Mouse (Mus musculus) adrenal gland, postnatal 25 days (tissue): Measurements from ENCODE around the gene Tubb3. TPM values are rescaled to one million over a fixed set of nuclear protein-coding genes. Genes with fewer than 3 reads are reported as not detected.
"Not testable (repeated sequence)": the region's sequence is repeated elsewhere in the genome, so short reads cannot be mapped to it uniquely, and the experiment has no call there.

ENCODE experiments used
- DNase-seq: peaks from one replicate; pipeline ENCODE4 v3.0.0; 2021; ENCODE audit warnings: mixed read lengths
- total RNA-seq: library from RNA; stranded (reverse); gene quantifications from 2 replicates; pipeline ENCODE4 v1.2.3, GENCODE M21; 2021

Gene Tubb3
- total RNA-seq, 1 experiment from 2014 or later: 2.8 TPM

DNA sequence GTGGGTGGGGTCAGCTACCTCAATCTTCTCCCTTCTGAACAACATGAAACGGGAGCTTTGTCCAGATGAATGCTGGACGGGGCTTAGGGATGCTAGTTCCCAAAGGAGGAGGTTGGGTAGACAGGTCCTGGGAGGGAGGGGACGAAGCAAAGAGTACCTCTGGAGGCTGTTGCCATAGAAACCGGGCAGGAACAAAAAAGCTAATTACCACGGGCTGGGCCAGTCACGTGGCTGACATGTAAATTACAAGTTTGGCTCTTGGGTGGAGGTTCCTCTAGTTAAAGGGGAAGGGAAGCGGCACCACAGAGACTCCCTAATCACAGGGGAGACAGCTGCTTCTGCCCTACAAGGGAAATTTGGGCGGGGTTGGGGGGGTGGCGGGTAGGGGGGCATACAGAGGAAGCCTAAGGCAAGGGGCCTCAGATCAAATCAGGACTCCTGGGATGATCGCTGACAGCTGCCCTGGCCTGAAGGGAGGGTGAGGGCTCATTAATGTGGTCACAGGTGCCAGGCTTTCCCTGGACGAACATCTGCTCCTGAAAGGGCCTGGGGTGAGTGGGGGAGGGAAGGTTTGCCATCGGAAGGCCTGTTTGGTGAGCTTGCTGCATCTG lies 1.4 kb downstream of the Tubb3 start:
- DNase-seq: no peak

DNA sequence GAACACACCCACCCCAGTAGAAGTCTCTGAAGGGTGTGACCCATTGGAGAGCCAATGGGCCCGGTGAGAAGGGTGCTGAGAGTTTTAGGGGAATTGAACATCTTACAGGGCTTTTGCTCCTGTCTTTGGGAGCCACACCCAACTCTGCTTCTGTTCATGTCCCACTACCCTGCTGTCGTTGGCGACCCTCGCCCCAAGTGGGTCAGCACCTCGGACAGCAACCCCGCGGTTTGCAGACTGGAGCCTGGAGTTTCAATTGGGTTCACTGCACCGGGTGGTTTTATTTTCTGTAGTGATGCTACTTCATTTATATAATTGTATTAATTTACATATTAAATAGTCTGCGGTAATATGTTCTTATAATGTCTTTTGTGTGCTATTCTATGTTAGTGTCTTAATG lies 3.0 kb downstream of the Tubb3 start:
- DNase-seq: no peak

GRCm38 (mm10) chr8:123414997-123415696 lies 3.9 kb downstream of the Tubb3 start:
- DNase-seq: not testable (repeated sequence)

DNA sequence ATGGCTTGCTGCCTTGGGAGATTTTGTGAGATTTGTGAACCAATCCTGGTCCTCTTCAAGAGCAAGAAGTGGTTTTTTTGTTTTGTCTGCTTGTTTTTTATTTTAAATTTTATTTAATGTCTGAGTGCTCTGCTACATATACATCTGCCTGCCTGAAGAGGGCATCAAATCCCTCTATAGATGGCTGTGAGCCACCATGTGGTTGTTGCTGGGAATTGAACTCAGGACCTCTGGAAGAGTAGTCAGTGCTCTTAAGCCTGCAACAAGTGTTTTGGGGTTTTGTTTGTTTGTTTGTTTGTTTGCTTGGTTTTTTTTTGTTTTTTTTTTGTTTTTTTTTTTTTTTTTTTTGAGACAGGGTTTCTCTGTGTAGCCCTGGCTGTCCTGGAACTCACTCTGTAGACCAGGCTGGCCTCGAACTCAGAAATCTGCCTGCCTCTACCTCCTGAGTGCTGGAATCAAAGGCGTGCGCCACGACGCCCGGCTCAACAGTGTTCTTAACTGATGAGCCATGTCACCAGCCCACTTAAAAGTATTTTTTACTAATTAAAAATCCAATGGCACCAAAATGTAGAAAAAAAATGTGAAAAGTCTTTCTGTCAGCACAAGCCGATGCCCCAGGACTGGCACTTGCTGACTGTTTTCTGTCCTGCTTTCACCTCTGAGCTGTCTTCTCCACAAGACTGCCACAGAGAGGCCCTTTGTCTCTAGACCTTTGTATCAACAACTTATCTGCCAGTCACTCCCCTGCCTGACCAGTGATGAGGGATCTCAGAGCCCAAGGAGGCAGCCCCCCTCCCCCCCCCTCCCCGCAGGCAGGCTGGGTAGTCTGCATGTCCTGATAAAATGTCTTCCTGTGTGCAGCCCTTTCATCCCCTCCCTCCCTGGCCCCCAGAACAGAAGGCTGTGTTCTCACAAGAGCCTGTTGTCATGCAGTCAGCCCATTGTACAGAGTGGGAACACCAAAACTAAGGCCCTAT lies 5.0 kb downstream of the Tubb3 start:
- no peak for DNase-seq

DNA sequence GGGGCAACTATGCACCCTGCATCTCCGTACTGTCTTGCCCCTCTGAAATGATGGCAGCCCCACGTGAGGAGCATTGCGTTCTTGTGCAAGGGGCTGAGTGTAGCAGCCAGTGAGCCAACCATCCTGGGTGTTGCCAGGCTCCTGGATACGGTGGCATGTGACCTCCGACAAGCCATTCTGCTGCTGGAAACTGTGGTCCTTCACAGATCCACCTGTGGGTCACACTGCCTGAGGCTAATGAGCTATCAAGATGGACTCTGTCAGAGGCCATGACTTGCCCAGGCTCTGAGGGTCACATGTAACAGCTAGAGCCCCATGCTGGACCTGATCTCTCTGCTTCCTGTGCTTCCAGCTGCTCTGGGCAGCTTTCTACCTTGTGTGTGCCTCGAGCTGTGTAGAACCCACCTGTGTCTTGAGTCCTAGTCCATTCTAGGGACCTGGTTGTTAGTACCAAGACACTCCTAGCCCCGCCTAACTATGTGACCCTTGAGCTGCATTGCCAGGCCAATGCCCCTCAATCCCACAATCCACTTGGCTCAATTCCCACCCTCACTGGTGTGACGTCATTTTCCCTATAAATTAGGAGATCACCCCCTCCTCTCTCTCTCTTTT lies 5.8 kb downstream of the Tubb3 start:
- no peak for DNase-seq

- DNase-seq: no peak
These were observed 8.5 kb downstream of the Tubb3 start for GRCm38 (mm10) chr8:123419711-123420110.

DNA sequence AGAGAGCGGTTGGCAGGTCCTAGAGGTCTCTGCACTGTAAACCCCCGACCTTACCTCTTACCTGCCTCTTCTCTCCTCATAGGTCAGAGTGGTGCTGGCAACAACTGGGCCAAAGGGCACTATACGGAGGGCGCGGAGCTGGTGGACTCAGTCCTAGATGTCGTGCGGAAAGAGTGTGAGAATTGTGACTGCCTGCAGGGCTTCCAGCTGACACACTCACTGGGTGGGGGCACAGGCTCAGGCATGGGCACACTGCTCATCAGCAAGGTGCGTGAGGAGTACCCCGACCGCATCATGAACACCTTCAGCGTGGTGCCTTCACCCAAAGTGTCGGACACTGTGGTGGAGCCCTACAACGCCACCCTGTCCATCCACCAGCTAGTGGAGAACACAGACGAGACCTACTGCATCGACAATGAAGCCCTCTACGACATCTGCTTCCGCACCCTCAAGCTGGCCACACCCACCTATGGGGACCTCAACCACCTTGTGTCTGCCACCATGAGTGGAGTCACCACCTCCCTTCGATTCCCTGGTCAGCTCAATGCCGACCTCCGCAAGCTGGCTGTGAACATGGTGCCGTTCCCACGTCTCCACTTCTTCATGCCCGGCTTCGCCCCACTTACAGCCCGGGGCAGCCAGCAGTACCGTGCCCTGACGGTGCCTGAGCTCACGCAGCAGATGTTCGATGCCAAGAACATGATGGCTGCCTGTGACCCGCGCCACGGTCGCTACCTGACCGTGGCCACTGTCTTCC lies 9.5 kb downstream of the Tubb3 start:
- DNase-seq: no peak

GRCm38 (mm10) chr8:123421325-123421724 lies 10.1 kb downstream of the Tubb3 start:
- no peak for DNase-seq

DNA sequence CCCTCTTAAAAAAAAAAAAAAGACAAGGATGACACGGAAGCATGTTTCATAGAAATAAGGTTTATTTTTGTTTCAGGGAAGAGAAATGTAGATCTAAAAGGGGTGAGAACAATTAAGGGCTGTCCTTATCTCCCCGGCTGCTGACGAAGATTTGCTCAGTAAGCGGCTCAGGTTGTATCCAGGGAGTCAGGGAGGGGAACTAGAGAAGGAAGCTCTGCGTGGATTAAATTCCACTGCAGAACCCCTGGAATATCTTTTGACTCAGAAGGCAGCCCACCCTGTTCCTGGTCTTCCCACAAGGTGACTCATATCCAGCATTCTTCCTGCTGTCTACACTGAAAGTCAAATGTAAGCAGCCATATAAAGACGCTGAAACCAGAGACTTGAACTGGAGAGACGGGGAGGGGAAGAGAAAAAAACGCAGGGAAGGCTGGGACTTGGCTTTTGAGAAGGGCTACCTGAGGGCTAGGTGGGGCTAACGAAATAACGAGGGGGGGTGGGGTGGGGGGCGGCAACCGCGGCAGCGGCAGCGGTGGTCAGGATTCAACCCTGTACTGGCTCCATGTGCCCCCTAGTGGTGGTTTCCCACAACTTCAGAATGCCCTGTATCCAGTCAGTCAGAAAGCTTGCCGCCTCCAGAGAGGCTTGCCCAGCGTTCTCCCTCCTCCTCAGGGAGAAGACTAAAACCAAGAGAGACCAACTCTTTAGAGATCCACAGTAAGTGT lies 11.0 kb downstream of the Tubb3 start:
- peak; percentile 68 for DNase-seq

- DNase-seq: no peak
These were observed 11.5 kb downstream of the Tubb3 start for GRCm38 (mm10) chr8:123422781-123423159.

GRCm38 (mm10) chr8:123423441-123423840 lies 12.2 kb downstream of the Tubb3 start, which contains the start of gene Def8:
TSS of gene Def8 (plus strand) at chr8:123423527.
- no peak for DNase-seq

- no peak for DNase-seq
These were observed 15.6 kb downstream of the Tubb3 start for GRCm38 (mm10) chr8:123426511-123427509.

DNA sequence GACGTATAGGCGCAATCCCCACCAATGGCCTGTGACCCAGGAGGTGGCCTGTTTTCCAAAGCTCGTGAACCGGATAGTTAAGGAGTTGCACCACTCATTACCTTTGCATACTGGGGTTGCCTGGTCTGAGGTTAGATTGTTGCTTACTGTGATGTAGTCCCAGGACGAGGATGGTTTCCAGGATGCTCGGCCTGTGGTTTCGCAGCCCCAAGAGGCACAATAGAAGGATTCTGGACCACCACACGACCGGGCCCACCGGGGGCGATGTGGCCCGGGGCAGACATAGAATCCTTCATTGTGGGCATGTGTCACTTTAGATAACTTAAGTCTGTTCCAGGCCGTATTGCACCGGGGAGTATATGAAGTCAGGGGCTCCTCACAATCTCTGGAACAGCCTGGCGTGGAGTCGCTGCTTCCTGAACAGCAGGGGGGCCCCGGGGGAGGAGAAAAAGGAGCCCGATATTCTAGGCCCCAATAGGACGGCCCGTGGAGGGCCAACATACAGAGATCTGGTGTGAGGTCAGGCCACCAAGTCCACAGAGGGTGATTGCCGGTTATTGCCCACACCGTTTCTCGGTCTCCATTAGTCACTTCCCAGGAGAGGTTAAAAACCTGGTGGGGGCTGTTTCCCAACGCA lies 16.5 kb downstream of the Tubb3 start:
- DNase-seq: no peak

DNA sequence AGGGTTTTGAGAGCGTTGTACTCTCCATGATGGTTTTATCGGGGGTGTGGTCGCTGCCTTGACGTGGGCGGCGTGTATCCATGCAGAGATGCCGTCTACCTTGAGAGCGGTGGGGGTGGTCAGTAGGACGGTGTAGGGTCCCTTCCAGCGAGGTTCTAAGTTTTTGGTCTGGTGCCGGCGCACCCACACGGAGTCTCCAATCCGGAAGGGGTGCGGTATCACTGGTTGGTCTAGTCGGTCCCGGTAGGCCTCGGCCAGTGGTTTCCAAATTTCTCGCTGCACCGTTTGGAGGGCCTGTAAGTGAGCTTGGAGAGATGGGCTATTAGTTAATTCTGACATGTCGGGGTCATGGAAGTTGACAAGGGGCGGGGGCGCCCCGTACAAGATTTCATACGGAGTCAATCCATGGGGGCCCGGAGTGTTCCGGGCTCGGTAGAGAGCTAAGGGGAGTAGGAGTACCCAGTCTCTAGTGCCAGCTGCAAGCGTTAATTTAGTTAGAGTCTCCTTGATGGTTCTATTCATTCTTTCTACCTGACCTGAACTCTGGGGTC lies 17.2 kb downstream of the Tubb3 start:
- no peak for DNase-seq

DNA sequence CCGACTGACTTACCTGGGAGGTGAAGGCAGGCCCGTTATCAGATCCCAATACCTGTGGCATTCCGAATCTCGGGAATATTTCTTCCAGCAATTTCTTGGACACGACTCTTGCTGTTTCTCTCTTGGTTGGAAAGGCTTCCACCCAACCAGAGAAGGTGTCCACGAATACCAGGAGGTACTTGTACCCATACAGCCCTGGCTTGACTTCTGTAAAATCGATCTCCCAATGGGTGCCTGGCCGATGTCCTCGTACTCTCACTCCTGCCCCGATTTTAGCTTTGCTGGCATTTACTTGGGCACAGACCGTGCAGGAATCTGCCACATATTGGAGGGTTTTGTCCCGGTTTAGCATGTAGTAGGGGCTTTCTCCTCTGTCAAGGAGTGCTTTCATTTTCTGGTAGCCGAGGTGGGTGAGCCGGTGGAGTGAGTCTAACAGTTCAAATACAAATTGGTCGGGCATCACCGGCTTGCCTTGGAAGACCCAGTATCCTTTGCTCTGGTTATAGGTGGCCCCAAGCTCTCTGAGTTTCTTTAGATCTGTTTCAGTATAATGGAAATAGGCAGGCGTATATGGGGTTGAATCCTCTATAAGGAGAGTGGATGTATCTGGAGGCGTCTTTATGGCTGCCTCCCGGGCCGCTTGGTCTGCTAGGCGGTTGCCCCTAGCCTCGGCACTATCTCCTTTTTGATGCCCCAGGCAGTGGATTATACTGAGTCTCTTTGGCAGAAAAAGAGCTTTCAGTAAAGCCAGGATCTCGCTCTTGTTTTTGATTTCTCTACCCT lies 17.9 kb downstream of the Tubb3 start:
- no peak for DNase-seq

DNA sequence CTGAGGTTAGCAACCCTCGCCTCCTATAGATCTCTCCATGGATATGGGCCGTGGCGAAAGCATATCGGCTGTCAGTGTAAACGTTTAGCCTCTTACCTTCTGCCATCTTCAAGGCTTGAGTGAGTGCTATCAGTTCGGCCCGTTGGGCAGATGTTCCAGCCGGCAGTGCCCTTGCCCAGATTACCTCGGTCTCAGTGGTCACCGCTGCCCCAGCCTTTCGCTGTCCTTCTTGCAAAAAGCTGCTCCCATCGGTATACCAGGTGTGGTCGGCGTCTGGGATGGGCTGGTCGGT lies 18.4 kb downstream of the Tubb3 start:
- DNase-seq: not testable (repeated sequence)

DNA sequence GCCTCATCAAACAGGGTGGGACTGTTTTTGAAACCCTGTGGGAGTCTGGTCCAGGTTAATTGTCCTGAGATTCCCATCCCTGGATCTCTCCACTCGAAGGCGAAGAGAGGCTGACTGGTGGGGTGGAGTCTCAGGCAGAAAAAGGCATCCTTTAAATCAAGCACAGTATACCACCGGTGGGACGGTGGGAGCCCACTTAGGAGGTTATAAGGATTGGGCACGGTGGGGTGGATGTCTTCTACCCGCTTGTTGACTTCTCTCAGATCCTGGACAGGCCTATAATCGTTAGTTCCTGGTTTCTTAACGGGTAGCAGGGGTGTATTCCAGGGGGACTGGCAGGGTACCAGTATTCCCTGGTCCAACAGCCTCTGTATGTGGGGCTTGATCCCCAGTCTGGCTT lies 19.7 kb downstream of the Tubb3 start:
- not testable (repeated sequence) for DNase-seq
